Mouse (Mus musculus): ENCODE measurements at regions not wholly inside any gene's neighbourhood (a gene's known extent, or its start where the extent isn't known, plus 50 kb on each side); places are given as distances from the start of the nearest gene placed in this dataset.
A peak's percentile ranks its signal among the peaks of the same experiment; 100 is the strongest.

DNA sequence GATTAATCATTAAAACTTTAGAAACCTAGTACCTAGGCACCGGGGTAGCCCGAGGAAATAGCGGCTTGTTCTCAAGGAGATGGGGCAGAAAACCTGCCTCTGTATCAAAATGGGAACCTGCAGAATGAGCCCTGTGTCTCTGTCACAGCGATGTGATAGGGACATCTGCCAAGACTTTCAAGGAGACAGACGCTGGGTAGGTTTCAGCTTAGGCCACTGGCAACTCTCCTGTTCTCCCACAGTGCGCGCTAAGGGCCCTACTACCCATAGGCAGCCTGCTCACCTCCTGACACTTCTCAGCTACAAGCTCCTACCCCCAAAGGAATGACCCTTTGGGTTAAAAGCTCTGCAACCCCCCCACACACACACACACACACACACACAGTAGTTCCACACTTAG is 396.4 kb downstream of the Sox9 start:
- no peaks in the 10 kb centered on the region for H3K4me1 ChIP-seq (replicated peaks; ENCODE audit: control insufficient read depth, insufficient read depth, low read length)
- H3K36me3 ChIP-seq (ENCODE audit: control insufficient read depth, insufficient read depth, low read length): no peaks in the 10 kb centered on the region
- H3K9me3 ChIP-seq (ENCODE audit: control insufficient read depth, low read length): no peaks in the 10 kb centered on the region
- H3K4me2 ChIP-seq (ENCODE audit: low read length): no peak overlapping the region
- 78% methylated on average over 7 of the region's 7 CpGs for WGBS
- no peak overlapping the region for H3K27ac ChIP-seq (ENCODE audit: low read depth)
- no peak overlapping the region for H3K9ac ChIP-seq (ENCODE audit: low read length)
- no peak overlapping the region for H3K4me3 ChIP-seq (ENCODE audit: low read depth, low read length)
- DNase-seq (ENCODE audit: low spot score) (no peak), ATAC-seq (replicated peaks; ENCODE audit: low FRiP score, low TSS enrichment, low read depth) (no peak)
- H3K27me3 ChIP-seq (replicated peaks; ENCODE audit: control insufficient read depth, insufficient read depth, low read length): no peaks in the 10 kb centered on the region

DNA sequence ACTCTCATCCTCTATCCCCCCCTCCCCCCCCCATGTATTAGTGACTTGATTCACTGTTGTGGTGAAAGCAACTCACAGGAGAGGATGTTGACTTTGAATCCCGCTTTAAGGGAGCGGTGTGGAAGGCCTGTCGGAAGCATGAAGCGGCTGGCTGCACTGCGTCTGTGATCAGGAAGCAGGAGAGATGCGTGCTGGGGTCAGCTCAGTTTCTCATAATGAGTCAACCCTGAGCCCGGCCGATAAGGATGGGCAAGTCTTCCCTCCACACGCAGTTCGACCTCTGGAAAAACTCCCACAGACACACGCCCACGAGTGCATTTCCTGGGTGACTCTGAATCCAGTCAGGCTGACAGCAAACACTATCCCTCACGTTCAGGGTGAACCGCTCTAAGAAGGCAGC is 398.0 kb downstream of the Sox9 start:
- Histone ChIP-seq H3K4me3 (ENCODE audit: low read depth, low read length) (no peak overlapping the region), H3K36me3 (ENCODE audit: control insufficient read depth, insufficient read depth, low read length) (no peaks in the 10 kb centered on the region), H3K4me2 (ENCODE audit: low read length) (no peak overlapping the region), H3K27ac (ENCODE audit: low read depth) (no peak overlapping the region), H3K4me1 (replicated peaks; ENCODE audit: control insufficient read depth, insufficient read depth, low read length) (no peaks in the 10 kb centered on the region), H3K9ac (ENCODE audit: low read length) (no peak overlapping the region), H3K27me3 (replicated peaks; ENCODE audit: control insufficient read depth, insufficient read depth, low read length) (no peaks in the 10 kb centered on the region), H3K9me3 (ENCODE audit: control insufficient read depth, low read length) (no peaks in the 10 kb centered on the region)
- 36% methylated on average over 14 of the region's 14 CpGs for WGBS
- DNase-seq (ENCODE audit: low spot score) (no peak), ATAC-seq (replicated peaks; ENCODE audit: low FRiP score, low TSS enrichment, low read depth) (no peak)

DNA sequence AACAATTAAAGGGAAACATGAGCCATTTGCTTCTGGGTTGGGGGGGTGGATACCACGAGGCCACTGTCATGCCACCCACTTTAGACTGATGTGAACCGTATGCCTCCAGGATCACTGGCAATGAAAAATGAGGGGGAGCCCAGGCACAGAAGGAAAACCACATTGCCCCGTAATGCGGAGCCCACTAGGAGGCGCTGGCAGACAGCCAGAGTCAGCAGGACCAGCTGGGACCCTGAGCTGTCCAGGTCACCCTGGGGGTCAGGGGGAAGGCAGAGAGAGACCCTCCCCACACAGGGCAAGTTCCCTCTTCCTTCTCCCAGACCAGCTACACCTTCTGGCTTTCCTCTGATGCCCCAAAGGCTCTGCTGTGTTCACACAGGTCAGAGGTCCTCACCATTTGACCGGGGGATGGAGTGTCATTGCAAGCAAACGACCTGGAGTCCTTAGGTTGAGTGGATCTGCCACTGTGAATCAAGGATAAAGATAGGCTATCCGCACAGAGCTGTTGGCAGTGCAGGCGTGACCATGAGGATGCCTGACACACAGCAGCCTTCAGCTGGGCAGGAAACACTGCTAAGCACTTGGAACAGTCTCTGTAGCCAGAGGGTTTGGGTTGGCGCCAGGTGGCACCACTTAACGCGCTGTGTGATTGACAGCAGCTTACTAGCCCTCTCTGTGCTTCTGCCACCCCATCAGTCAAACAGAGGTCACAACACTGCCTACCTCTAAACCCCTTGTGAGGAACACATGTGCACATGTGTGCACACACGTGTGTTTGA is 400.2 kb downstream of the Sox9 start:
- no peaks in the 10 kb centered on the region for H3K27me3 ChIP-seq (replicated peaks; ENCODE audit: control insufficient read depth, insufficient read depth, low read length)
- no peak for DNase-seq (ENCODE audit: low spot score)

DNA sequence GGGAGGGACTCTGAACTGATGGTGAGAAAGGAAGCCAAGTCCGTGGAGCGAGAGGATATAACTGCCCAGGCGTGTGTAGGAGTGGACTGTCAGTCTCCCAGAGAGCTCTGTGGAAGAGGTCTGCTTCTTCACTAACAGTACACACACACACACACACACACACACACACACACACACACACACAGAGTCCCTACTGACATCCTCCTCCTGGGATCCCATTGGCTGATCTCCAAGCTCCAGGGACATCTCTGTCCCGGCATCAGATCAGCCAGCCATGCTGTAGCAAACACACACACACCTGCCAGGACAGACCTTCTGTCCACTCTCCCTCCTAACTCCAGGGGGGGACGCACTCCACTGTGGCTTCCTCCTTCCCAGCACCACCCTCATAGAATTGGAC is 401.5 kb downstream of the Sox9 start:
- no peak overlapping the region for H3K9ac ChIP-seq (ENCODE audit: low read length)
- no peaks in the 10 kb centered on the region for H3K9me3 ChIP-seq (ENCODE audit: control insufficient read depth, low read length)
- no peaks in the 10 kb centered on the region for H3K36me3 ChIP-seq (ENCODE audit: control insufficient read depth, insufficient read depth, low read length)
- H3K27me3 ChIP-seq (replicated peaks; ENCODE audit: control insufficient read depth, insufficient read depth, low read length): no peaks in the 10 kb centered on the region
- H3K4me3 ChIP-seq (ENCODE audit: low read depth, low read length): no peak overlapping the region
- H3K4me2 ChIP-seq (ENCODE audit: low read length): no peak overlapping the region
- no peak for DNase-seq (ENCODE audit: low spot score)
- H3K27ac ChIP-seq (ENCODE audit: low read depth): no peak overlapping the region
- WGBS: 65% methylated on average over 5 of the region's 5 CpGs
- H3K4me1 ChIP-seq (replicated peaks; ENCODE audit: control insufficient read depth, insufficient read depth, low read length): no peaks in the 10 kb centered on the region
- ATAC-seq (replicated peaks; ENCODE audit: low FRiP score, low TSS enrichment, low read depth): no peak

More for the DNA sequence above, 400.2 kb downstream of the Sox9 start:
- Histone ChIP-seq H3K27ac (ENCODE audit: low read depth) (no peak overlapping the region), H3K36me3 (ENCODE audit: control insufficient read depth, insufficient read depth, low read length) (no peaks in the 10 kb centered on the region), H3K4me3 (ENCODE audit: low read depth, low read length) (no peak overlapping the region), H3K9ac (ENCODE audit: low read length) (no peak overlapping the region), H3K4me1 (replicated peaks; ENCODE audit: control insufficient read depth, insufficient read depth, low read length) (no peaks in the 10 kb centered on the region), H3K4me2 (ENCODE audit: low read length) (no peak overlapping the region), H3K9me3 (ENCODE audit: control insufficient read depth, low read length) (no peaks in the 10 kb centered on the region)
- 74% methylated on average over 13 of the region's 13 CpGs for WGBS
- no peak for ATAC-seq (replicated peaks; ENCODE audit: low FRiP score, low TSS enrichment, low read depth)

DNA sequence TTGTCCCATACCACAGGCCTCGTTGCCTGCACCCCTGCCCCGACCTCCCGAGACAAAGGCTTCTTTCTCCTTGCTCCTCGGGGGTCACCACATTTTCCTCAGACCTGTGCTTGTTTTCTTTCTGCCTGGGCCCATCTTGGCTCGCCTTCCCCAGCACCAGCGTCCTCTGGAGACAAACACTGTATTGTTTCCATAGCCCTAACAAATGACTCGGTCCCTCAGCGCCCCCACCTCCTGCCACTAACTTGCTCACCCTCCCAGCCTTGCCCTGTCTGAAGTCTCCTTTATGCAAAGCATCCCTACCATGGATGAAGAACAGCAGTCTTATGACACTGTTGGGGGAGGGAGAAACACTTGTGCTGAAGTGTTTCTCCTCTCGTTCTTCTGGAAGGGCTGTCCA is 402.1 kb downstream of the Sox9 start:
- no peak overlapping the region for H3K9ac ChIP-seq (ENCODE audit: low read length)
- 45% methylated on average over 9 of the region's 9 CpGs for WGBS
- H3K9me3 ChIP-seq (ENCODE audit: control insufficient read depth, low read length): no peaks in the 10 kb centered on the region
- no peaks in the 10 kb centered on the region for H3K27me3 ChIP-seq (replicated peaks; ENCODE audit: control insufficient read depth, insufficient read depth, low read length)
- no peak overlapping the region for H3K4me2 ChIP-seq (ENCODE audit: low read length)
- no peak overlapping the region for H3K4me3 ChIP-seq (ENCODE audit: low read depth, low read length)
- DNase-seq (ENCODE audit: low spot score): no peak
- H3K27ac ChIP-seq (ENCODE audit: low read depth): no peak overlapping the region
- H3K4me1 ChIP-seq (replicated peaks; ENCODE audit: control insufficient read depth, insufficient read depth, low read length): no peaks in the 10 kb centered on the region
- H3K36me3 ChIP-seq (ENCODE audit: control insufficient read depth, insufficient read depth, low read length): no peaks in the 10 kb centered on the region
- ATAC-seq (replicated peaks; ENCODE audit: low FRiP score, low TSS enrichment, low read depth): 0 out of 2 replicates have a peak, but pooled peaks have one; percentile 6

DNA sequence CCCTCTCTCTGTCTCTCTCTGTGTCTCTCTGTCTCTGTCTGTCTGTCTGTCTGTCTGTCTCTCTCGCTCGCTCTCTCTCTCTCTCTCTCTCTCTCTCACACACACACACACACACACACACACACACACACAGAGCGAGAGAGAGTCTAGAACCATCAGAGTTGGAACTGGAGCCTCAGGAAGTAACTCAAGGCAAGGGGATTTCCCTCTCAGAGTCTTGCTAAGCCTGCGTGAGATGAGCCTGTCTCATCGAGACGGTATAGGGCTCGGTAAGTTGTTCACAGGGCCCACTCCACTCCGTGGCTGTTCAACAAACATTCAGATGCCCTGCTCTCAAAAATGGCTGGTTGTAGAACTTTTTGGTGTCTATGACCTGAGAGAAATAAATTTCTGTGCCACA is 405.4 kb downstream of the Sox9 start:
- no peaks in the 10 kb centered on the region for H3K9me3 ChIP-seq (ENCODE audit: control insufficient read depth, low read length)
- no peak for ATAC-seq (replicated peaks; ENCODE audit: low FRiP score, low TSS enrichment, low read depth)
- no peak overlapping the region for H3K9ac ChIP-seq (ENCODE audit: low read length)
- no peak overlapping the region for H3K27ac ChIP-seq (ENCODE audit: low read depth)
- no peak for DNase-seq (ENCODE audit: low spot score)
- H3K4me2 ChIP-seq (ENCODE audit: low read length): no peak overlapping the region
- H3K27me3 ChIP-seq (replicated peaks; ENCODE audit: control insufficient read depth, insufficient read depth, low read length): no peaks in the 10 kb centered on the region
- H3K36me3 ChIP-seq (ENCODE audit: control insufficient read depth, insufficient read depth, low read length): no peaks in the 10 kb centered on the region
- H3K4me1 ChIP-seq (replicated peaks; ENCODE audit: control insufficient read depth, insufficient read depth, low read length): no peaks in the 10 kb centered on the region
- no peak overlapping the region for H3K4me3 ChIP-seq (ENCODE audit: low read depth, low read length)
- 80% methylated on average over 8 of the region's 8 CpGs for WGBS

DNA sequence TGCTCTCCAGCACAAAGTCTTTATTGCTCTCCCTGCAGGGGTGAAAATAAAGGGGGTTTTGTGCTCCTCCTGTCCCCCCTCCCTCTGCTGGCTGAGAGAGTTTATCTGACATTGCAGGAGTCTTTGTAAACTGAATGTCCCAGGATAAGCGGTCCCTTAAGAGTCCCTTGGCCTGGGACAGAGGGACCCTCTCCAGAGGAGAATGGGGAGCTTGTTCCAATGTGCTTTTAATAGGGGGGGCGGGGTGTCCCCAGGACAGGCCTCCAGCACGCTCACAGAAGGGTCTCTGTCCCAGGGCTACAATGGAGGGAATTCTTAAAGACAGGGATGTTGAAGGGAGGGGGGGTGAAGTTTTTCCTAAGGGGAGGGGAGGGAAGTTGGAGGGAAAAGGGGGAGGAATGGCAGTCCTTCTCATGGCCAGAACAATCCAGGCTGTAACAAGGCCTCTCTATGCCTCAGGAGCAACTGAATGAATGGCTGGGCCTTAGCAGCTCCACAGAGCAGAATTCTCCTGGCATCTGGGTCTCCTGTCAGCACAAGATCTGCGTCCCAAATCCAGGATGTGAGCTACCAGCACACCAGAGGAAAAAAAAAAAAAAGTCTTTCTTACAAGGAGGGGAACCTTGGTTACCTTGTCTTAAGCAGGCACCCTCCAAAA is 406.4 kb downstream of the Sox9 start:
- Histone ChIP-seq H3K36me3 (ENCODE audit: control insufficient read depth, insufficient read depth, low read length) (no peaks in the 10 kb centered on the region), H3K27me3 (replicated peaks; ENCODE audit: control insufficient read depth, insufficient read depth, low read length) (no peaks in the 10 kb centered on the region), H3K9me3 (ENCODE audit: control insufficient read depth, low read length) (no peaks in the 10 kb centered on the region), H3K9ac (ENCODE audit: low read length) (no peak overlapping the region), H3K27ac (ENCODE audit: low read depth) (no peak overlapping the region), H3K4me1 (replicated peaks; ENCODE audit: control insufficient read depth, insufficient read depth, low read length) (no peaks in the 10 kb centered on the region), H3K4me2 (ENCODE audit: low read length) (no peak overlapping the region), H3K4me3 (ENCODE audit: low read depth, low read length) (no peak overlapping the region)
- ATAC-seq (replicated peaks; ENCODE audit: low FRiP score, low TSS enrichment, low read depth) (peak; percentile 58; the same call in 1 of the 2 replicates), DNase-seq (ENCODE audit: low spot score) (no peak)
- WGBS: 49% methylated on average over 4 of the region's 4 CpGs

DNA sequence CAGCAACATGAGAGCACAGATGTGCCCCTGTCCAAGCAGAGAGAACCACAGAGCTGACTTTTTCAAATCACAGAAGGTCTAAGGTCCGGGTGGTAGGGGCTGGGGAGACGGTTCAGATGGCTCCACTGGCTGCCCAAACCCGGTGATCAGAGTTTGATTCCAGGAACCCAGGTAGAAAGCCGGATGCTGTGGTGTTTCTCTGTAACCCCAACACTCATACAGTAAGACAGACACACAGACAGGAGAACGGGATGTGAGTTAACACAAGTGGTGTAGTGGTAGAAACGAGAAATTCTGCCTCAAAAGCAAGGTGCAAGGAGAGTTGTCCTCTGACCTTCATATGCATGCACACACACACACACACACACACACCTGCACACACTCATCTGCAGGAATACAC is 408.0 kb downstream of the Sox9 start:
- DNase-seq (ENCODE audit: low spot score): no peak

DNA sequence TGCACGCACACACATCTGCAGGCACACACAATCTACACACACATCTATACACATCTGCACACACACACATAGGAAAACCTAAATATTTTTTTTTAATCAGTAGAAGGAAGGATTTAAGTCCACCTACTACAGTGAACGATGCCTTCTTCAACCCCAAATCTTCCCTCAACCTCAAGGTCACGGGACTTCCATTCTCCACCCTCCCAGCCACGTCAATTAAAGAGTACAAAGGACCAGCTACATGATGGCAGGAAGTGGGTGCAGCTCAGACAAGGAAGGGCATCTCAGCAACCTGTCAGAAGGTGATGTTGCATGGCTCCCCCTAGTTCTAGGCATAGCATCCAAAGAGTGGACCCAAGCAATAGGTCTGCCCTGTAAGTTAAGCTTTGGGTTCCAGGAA is 408.5 kb downstream of the Sox9 start:
- Histone ChIP-seq H3K4me3 (ENCODE audit: low read depth, low read length) (no peak overlapping the region), H3K27ac (ENCODE audit: low read depth) (no peak overlapping the region), H3K9me3 (ENCODE audit: control insufficient read depth, low read length) (no peaks in the 10 kb centered on the region), H3K9ac (ENCODE audit: low read length) (no peak overlapping the region), H3K27me3 (replicated peaks; ENCODE audit: control insufficient read depth, insufficient read depth, low read length) (no peaks in the 10 kb centered on the region), H3K4me2 (ENCODE audit: low read length) (no peak overlapping the region), H3K4me1 (replicated peaks; ENCODE audit: control insufficient read depth, insufficient read depth, low read length) (no peaks in the 10 kb centered on the region), H3K36me3 (ENCODE audit: control insufficient read depth, insufficient read depth, low read length) (no peaks in the 10 kb centered on the region)
- 74% methylated on average over 4 of the region's 4 CpGs for WGBS
- DNase-seq (ENCODE audit: low spot score) (no peak), ATAC-seq (replicated peaks; ENCODE audit: low FRiP score, low TSS enrichment, low read depth) (no peak)

More for the DNA sequence above, 408.0 kb downstream of the Sox9 start:
- H3K4me2 ChIP-seq (ENCODE audit: low read length): no peak overlapping the region
- no peaks in the 10 kb centered on the region for H3K9me3 ChIP-seq (ENCODE audit: control insufficient read depth, low read length)
- no peaks in the 10 kb centered on the region for H3K27me3 ChIP-seq (replicated peaks; ENCODE audit: control insufficient read depth, insufficient read depth, low read length)
- H3K9ac ChIP-seq (ENCODE audit: low read length): no peak overlapping the region
- no peaks in the 10 kb centered on the region for H3K36me3 ChIP-seq (ENCODE audit: control insufficient read depth, insufficient read depth, low read length)
- no peak overlapping the region for H3K4me3 ChIP-seq (ENCODE audit: low read depth, low read length)
- WGBS: 87% methylated on average over 6 of the region's 6 CpGs
- no peak for ATAC-seq (replicated peaks; ENCODE audit: low FRiP score, low TSS enrichment, low read depth)
- H3K4me1 ChIP-seq (replicated peaks; ENCODE audit: control insufficient read depth, insufficient read depth, low read length): no peaks in the 10 kb centered on the region
- H3K27ac ChIP-seq (ENCODE audit: low read depth): no peak overlapping the region

Data from intestine, embryonic 14.5 days (tissue).